Mouse (Mus musculus): Measurements from ENCODE around the gene Mfsd13b. TPM values are rescaled to one million over a fixed set of nuclear protein-coding genes. Genes with fewer than 3 reads are reported as not detected.

Mfsd13b gene
- 0.88 and 1.2 TPM in 2 replicates for polyA plus RNA-seq (2021; fragmentation: Nextera tagmentation)
- long read RNA-seq, experiment 1, partial matches to known transcripts = 0 of 2 reads
- long read RNA-seq, experiment 1, other reads (novel, unspliced or antisense) = 2 of 2 reads
- long read RNA-seq, experiment 2 = 0 reads

DNA sequence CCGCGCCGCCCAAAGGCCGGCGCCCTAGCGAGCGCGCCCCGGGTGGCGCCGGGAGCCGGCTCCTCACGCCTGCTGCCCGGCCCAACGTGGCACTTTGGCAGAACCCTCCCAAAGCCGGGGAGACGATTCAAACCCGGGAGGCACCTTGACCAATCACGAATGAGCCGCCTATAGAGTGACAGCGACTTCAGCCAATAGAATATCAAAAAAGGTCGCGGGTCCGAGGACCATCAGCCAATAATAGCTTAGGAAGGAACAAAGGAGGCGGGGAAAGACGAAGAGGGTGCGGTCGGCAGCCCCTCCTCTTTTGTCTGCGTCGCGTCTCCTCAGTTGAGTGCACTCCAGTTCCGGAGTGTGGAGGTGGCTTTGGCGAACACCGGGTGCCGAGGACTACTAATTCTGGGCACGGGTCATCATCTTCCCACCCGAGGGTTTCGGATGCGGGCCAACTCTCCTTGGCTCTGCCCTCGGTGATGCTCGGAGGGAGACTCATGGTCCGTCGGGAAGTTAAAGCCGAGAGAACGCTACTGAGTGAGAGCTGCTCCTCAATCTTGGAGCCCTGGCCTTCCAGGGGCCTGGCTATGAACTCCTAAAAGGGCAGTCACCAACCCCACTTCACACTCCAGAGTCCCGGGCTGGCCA is at the start of gene Mfsd13b, which contains the start of gene Cdr2:
Mfsd13b (plus strand) TSS at position 310 of the 642 bp plus-strand sequence.
Cdr2 (minus strand) TSS at position 113 of the 642 bp plus-strand sequence.

DNA sequence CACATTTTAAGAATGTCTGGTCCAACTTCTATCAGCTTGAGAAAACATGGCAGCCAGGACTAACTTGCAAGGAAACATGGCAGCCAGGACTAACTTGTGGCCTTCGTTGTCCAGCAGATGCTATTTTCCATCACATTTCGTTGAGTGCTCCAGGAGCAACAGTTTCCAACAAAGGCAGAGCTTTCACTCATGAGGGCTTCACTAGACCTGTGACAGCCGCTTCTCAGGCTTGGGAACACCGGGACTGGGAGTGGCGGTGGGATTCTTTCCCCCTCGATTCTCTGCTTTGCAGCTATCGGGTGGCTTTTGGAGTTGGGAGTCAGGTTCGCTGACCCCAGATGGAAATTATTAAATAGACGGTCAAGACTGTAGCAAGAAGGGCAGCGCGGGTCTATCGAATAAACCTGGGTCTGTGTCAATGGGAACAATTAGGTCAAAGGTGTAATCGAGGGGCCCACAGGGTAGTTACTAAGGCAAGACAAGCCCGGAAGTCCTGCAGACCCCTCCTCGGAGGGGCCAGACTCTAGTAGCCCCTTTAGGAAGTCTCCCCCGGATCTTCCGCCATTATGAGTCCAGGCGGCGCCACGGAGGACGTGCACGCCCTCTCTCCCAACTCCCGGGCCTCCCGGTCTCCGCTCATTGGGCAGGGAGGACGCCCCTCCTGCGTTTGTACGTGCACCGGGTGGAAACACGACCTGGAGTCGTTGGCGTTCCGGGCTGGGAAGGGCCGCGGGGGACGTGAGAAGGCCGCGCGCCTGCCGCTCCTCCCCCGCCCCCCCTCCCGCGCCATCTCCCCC is 51.7 kb downstream of the Mfsd13b start, which contains the start of gene Mettl9:
Mettl9 (plus strand) TSS at position 590 of the 797 bp plus-strand sequence.

Other genes starting within 250 kb of the Mfsd13b start
- gene Vwa3a, start 243.2 kb upstream of the Mfsd13b start, polyA plus RNA-seq (2021; fragmentation: Nextera tagmentation) = 2.0 and 2.7 TPM in 2 replicates
- not detected in 2 replicates for gene Gm5737, start 170.1 kb upstream of the Mfsd13b start, polyA plus RNA-seq (2021; fragmentation: Nextera tagmentation)
- gene Eef2k, start 139.7 kb upstream of the Mfsd13b start, polyA plus RNA-seq (2021; fragmentation: Nextera tagmentation) = 5.5 and 7.2 TPM in 2 replicates
- 15.2 and 16.5 TPM in 2 replicates for gene Polr3e, start 64.8 kb upstream of the Mfsd13b start, polyA plus RNA-seq (2021; fragmentation: Nextera tagmentation)
- 1.4 and 6.2 TPM in 2 replicates for gene Cdr2, start 197 bp upstream of the Mfsd13b start, polyA plus RNA-seq (2021; fragmentation: Nextera tagmentation)
- gene Mettl9, start 51.9 kb downstream of the Mfsd13b start, polyA plus RNA-seq (2021; fragmentation: Nextera tagmentation) = 68.2 and 104 TPM in 2 replicates
- gene Igsf6, start 92.1 kb downstream of the Mfsd13b start, polyA plus RNA-seq (2021; fragmentation: Nextera tagmentation) = 0.67 and 0.93 TPM in 2 replicates
- gene Otoa, start 99.1 kb downstream of the Mfsd13b start, polyA plus RNA-seq (2021; fragmentation: Nextera tagmentation) = 0.03 TPM in 1 of 2 replicates, not detected in the other

Measured in left cerebral cortex, adult 6 months (tissue).